Mouse (Mus musculus) heart, adult 2 months (tissue): Measurements from ENCODE around the gene Adamts20. TPM values are rescaled to one million over a fixed set of nuclear protein-coding genes. Genes with fewer than 3 reads are reported as not detected.

ENCODE experiments used
- DNase-seq, 2 experiments: peaks; one replicate each; pipeline ENCODE4 v3.0.0; 2021
- H3K27ac ChIP-seq: fragments of 200-600 bp; 2 replicates; pipeline ENCODE4 v1.8.1; 2022
- H3K27me3 ChIP-seq: fragments of 200-500 bp; 2 replicates; pipeline ENCODE4 v1.6.1; 2012; ENCODE audit warnings: mild to moderate bottlenecking, low read length, inconsistent platforms, mixed read lengths; ENCODE audit not compliant: control insufficient read depth, insufficient read depth
- H3K36me3 ChIP-seq: fragments of 200-500 bp; 2 replicates; pipeline ENCODE4 v1.6.1; 2012; ENCODE audit warnings: low read length, inconsistent platforms; ENCODE audit not compliant: control insufficient read depth, insufficient read depth
- H3K4me1 ChIP-seq: fragments of 200-500 bp; 2 replicates; pipeline ENCODE4 v1.6.1; 2011; ENCODE audit warnings: low read length; ENCODE audit not compliant: control insufficient read depth, insufficient read depth
- H3K4me3 ChIP-seq: fragments of 200-600 bp; 2 replicates; pipeline ENCODE4 v1.8.1; 2022
- H3K79me2 ChIP-seq: fragments of 200-500 bp; replicated peaks from 2 replicates; pipeline ENCODE4 v1.6.1; 2012; ENCODE audit warnings: mild to moderate bottlenecking, inconsistent platforms, low read length, moderate library complexity, mixed read lengths; ENCODE audit not compliant: control insufficient read depth, insufficient read depth
- H3K9ac ChIP-seq: fragments of 200-500 bp; 2 replicates; pipeline ENCODE4 v1.6.1; 2012; ENCODE audit warnings: low read depth, mild to moderate bottlenecking, control low read depth, inconsistent platforms, low read length, mixed read lengths
- CTCF ChIP-seq: fragments of 200-600 bp; IDR thresholded peaks from 2 replicates; pipeline ENCODE4 v1.8.1; 2022; ENCODE audit warnings: antibody characterized with exemption, mild to moderate bottlenecking, moderate library complexity
- EP300 ChIP-seq: fragments of 200-500 bp; IDR thresholded peaks from 2 replicates; pipeline ENCODE4 v1.6.1; 2011; ENCODE audit warnings: low read depth, low read length, control low read depth; ENCODE audit not compliant: insufficient read depth
- POLR2A ChIP-seq: fragments of 200-500 bp; IDR thresholded peaks from 2 replicates; pipeline ENCODE4 v1.6.1; 2011; ENCODE audit warnings: mild to moderate bottlenecking, low read depth, low read length, control low read depth; ENCODE audit not compliant: insufficient read depth
- WGBS: fragments of 180-500 bp; shearing (Covaris S2); methylation state at CpG from one replicate; pipeline ENCODE4 v1.1.7; 2018; 5-methylcytosine and 5-hydroxymethylcytosine counted together
- intact Hi-C: fragments of 180-260 bp; cut with DNase I; formaldehyde crosslinking; loops from one replicate; pipeline ENCODE4 v1.15.1; 2025
- polyA plus RNA-seq: library from polyadenylated mRNA; depleted of rRNA; stranded (reverse); fragments of >200 nt; gene quantifications from 2 replicates; pipeline ENCODE4 v1.2.3, GENCODE M21; 2012
- total RNA-seq, 2 experiments: library from RNA; stranded (reverse); gene quantifications; 2 replicates each; pipeline ENCODE4 v1.2.3; 2021

Gene Adamts20
- total and polyA plus RNA-seq, 3 experiments, result 0.08 to 0.16 (median 0.09) TPM

GRCm38 (mm10) chr15:94482555-94482954 lies 17.3 kb upstream of the Adamts20 start:
- intact Hi-C loops, result no loop called here
- Histone ChIP-seq H3K4me3 (no peak overlapping the region), H3K4me1 (no peaks in the 10 kb centered on the region), H3K36me3 (no peaks in the 10 kb centered on the region), H3K9ac (no peak overlapping the region), H3K27me3 (no peaks in the 10 kb centered on the region), H3K79me2 (no peaks in the 10 kb centered on the region), H3K27ac (no peak overlapping the region)
- no peak for DNase-seq
- no peak for TF ChIP-seq EP300
- TF ChIP-seq CTCF, result no peak
- no peak for TF ChIP-seq POLR2A
- WGBS, result 87% methylated on average over 2 of the region's 2 CpGs

- TF ChIP-seq POLR2A (no peak), EP300 (no peak), CTCF (no peak)
- Histone ChIP-seq H3K9ac (no peak overlapping the region), H3K79me2 (no peaks in the 10 kb centered on the region), H3K27me3 (no peaks in the 10 kb centered on the region), H3K27ac (no peak overlapping the region), H3K4me3 (no peak overlapping the region), H3K4me1 (no peaks in the 10 kb centered on the region), H3K36me3 (no peaks in the 10 kb centered on the region)
- no peak for DNase-seq
- intact Hi-C loops, result no loop called here
- WGBS, result 82% methylated on average over 4 of the region's 4 CpGs
These were observed 15.6 kb upstream of the Adamts20 start for GRCm38 (mm10) chr15:94480792-94481191.

GRCm38 (mm10) chr15:94480248-94480647 lies 15.0 kb upstream of the Adamts20 start:
- Histone ChIP-seq H3K27me3 (no peaks in the 10 kb centered on the region), H3K9ac (no peak overlapping the region), H3K79me2 (no peaks in the 10 kb centered on the region), H3K36me3 (no peaks in the 10 kb centered on the region), H3K4me1 (no peaks in the 10 kb centered on the region), H3K27ac (no peak overlapping the region), H3K4me3 (no peak overlapping the region)
- no peak for DNase-seq
- intact Hi-C loops, result no loop called here
- WGBS, result 66% methylated on average over 5 of the region's 5 CpGs
- TF ChIP-seq POLR2A, result no peak
- TF ChIP-seq CTCF, result no peak
- TF ChIP-seq EP300, result no peak

GRCm38 (mm10) chr15:94479513-94480136 lies 14.4 kb upstream of the Adamts20 start:
- DNase-seq, result no peak
- Histone ChIP-seq H3K4me1 (no peaks in the 10 kb centered on the region), H3K79me2 (no peaks in the 10 kb centered on the region), H3K9ac (no peak overlapping the region), H3K27ac (no peak overlapping the region), H3K27me3 (no peaks in the 10 kb centered on the region), H3K36me3 (no peaks in the 10 kb centered on the region), H3K4me3 (no peak overlapping the region)
- WGBS, result 91% methylated on average over 3 of the region's 3 CpGs
- intact Hi-C loops, result no loop called here
- TF ChIP-seq EP300 (no peak), POLR2A (no peak), CTCF (no peak)

GRCm38 (mm10) chr15:94478706-94479105 lies 13.5 kb upstream of the Adamts20 start:
- no peak overlapping the region for H3K4me3 ChIP-seq
- no peaks in the 10 kb centered on the region for H3K79me2 ChIP-seq
- H3K4me1 ChIP-seq, result no peaks in the 10 kb centered on the region
- 58% methylated on average over 13 of the region's 13 CpGs for WGBS
- DNase-seq, result no peak
- no peak for TF ChIP-seq CTCF
- TF ChIP-seq EP300, result no peak
- TF ChIP-seq POLR2A, result no peak
- no peaks in the 10 kb centered on the region for H3K27me3 ChIP-seq
- intact Hi-C loops, result no loop called here
- no peak overlapping the region for H3K9ac ChIP-seq
- no peak overlapping the region for H3K27ac ChIP-seq
- no peaks in the 10 kb centered on the region for H3K36me3 ChIP-seq

GRCm38 (mm10) chr15:94477287-94477686 lies 12.1 kb upstream of the Adamts20 start:
- WGBS, result 56% methylated on average over 7 of the region's 7 CpGs
- no peaks in the 10 kb centered on the region for H3K36me3 ChIP-seq
- H3K79me2 ChIP-seq, result no peaks in the 10 kb centered on the region
- intact Hi-C loops, result no loop called here
- H3K4me3 ChIP-seq, result no peak overlapping the region
- no peaks in the 10 kb centered on the region for H3K27me3 ChIP-seq
- H3K27ac ChIP-seq, result no peak overlapping the region
- H3K9ac ChIP-seq, result no peak overlapping the region
- no peak for DNase-seq
- TF ChIP-seq EP300 (no peak), CTCF (no peak), POLR2A (no peak)
- H3K4me1 ChIP-seq, result no peaks in the 10 kb centered on the region

GRCm38 (mm10) chr15:94475975-94476374 lies 10.8 kb upstream of the Adamts20 start:
- no peaks in the 10 kb centered on the region for H3K4me1 ChIP-seq
- no peaks in the 10 kb centered on the region for H3K79me2 ChIP-seq
- H3K4me3 ChIP-seq, result no peak overlapping the region
- WGBS, result 89% methylated on average over 5 of the region's 5 CpGs
- TF ChIP-seq POLR2A, result no peak
- TF ChIP-seq EP300, result no peak
- TF ChIP-seq CTCF, result no peak
- DNase-seq, result no peak
- H3K36me3 ChIP-seq, result no peaks in the 10 kb centered on the region
- H3K27me3 ChIP-seq, result no peaks in the 10 kb centered on the region
- intact Hi-C loops, result no loop called here
- H3K27ac ChIP-seq, result no peak overlapping the region
- no peak overlapping the region for H3K9ac ChIP-seq
